9 mouse cellular contexts compared by ENCODE assay signal in genomic region chr11:69575220-69575619, GRCm38 (mm10). TPM values are rescaled to one million over a fixed set of nuclear protein-coding genes. Genes with fewer than 3 reads are reported as not detected.
A peak's percentile ranks its signal among the peaks of the same experiment; 100 is the strongest.
DNase-seq lines count a peak whose midpoint lies in the region; ATAC-seq and TF ChIP-seq lines count a peak whose summit lies in the region.
"Had no signal": no experiment of that assay in that cellular context is flagged by ENCODE, and none has a peak within 500 bp of the region (broad histone marks: within the 10 kb centered on the region; RNA-seq: fewer than 3 reads in every experiment).

No protein-coding gene starts in this region.

- no peak for TF ChIP-seq POLR2A in CH12.LX (IDR thresholded peaks at IDR 0.05; ENCODE audit: low read depth, low read length)

- TF ChIP-seq EP300 in CH12.LX (IDR thresholded peaks at IDR 0.05; ENCODE audit: low read length): no peak

- dilution Hi-C loops in CH12.LX (cut with MboI; ENCODE audit: extremely low pct_ligation_motif_present, extremely low pct_unique_long_range_greater_than_20kb, low sequenced_read_pairs): no loop called here

- CTCF ChIA-PET in Patski (lab: Charles Lee): no interaction called here

- H3K9ac ChIP-seq in kidney, postnatal 0 days (ENCODE audit: low read depth, low read length): no peak overlapping the region
- no peak overlapping the region for H3K9ac ChIP-seq in CH12.LX (ENCODE audit: insufficient read depth, low read depth)

- H3K36me3 ChIP-seq in kidney, postnatal 0 days (ENCODE audit: insufficient read depth, low read length): 0 out of 2 replicates have a peak, but pooled peaks cover 10% of the 10 kb centered on the region
- H3K36me3 ChIP-seq in CH12.LX (replicated peaks in 1 of 2; ENCODE audit: control insufficient read depth in 1 of 2, insufficient read depth in 1 of 2, low read length in 1 of 2): peaks cover 42 to 69% of the 10 kb centered on the region in 2 experiments

- TF ChIP-seq RAD21 in CH12.LX (IDR thresholded peaks at IDR 0.05; ENCODE audit: low read depth, low read length): peak; percentile 54

- H3K27ac ChIP-seq in kidney, postnatal 0 days: no peak overlapping the region
- H3K27ac ChIP-seq in CH12.LX (ENCODE audit: insufficient read depth, low read depth): no peak overlapping the region

- H3K79me2 ChIP-seq in CH12.LX (replicated peaks; ENCODE audit: control insufficient read depth, extremely low read depth, insufficient read depth, poor library complexity, severe bottlenecking): peaks cover 44% of the 10 kb centered on the region

- no peaks in the 10 kb centered on the region for H3K27me3 ChIP-seq in kidney, postnatal 0 days (ENCODE audit: insufficient read depth, low read length)
- H3K27me3 ChIP-seq in CH12.LX (replicated peaks) (no peaks in the 10 kb centered on the region), Patski (no peaks in the 10 kb centered on the region)

- in situ Hi-C loops in CH12.LX (cut with MboI; ENCODE audit: low pct_ligation_motif_present, low pct_unique_long_range_greater_than_20kb, low sequenced_read_pairs): loop anchor here (5.0 kb wide), 1 partner anchor 33 kb away; no protein-coding TSS in a partner anchor
- in situ Hi-C loops in Patski (cut with MboI; ENCODE audit: low pct_unique_long_range_greater_than_20kb): no loop called here

- intact Hi-C loops in left cerebral cortex, postnatal 10 days (cut with DNase I): loop anchor here (5.0 kb wide), 2 partner anchors 33 to 42 kb away; partner anchors contain the start of gene Shbg

- no peak overlapping the region for H3K4me3 ChIP-seq in kidney, postnatal 0 days (replicated peaks; ENCODE audit: low read depth, low read length)
- no peak overlapping the region for H3K4me3 ChIP-seq in CH12.LX (replicated peaks in 1 of 3; ENCODE audit: low read depth in 2 of 3, low read length in 2 of 3, poor library complexity in 1 of 3)
- H3K4me3 ChIP-seq: myocyte had no signal

- H3K9me3 ChIP-seq in kidney, postnatal 0 days (replicated peaks; ENCODE audit: low read length): no peaks in the 10 kb centered on the region
- no peaks in the 10 kb centered on the region for H3K9me3 ChIP-seq in CH12.LX (replicated peaks; ENCODE audit: low read length)

- no peak overlapping the region for H3K4me2 ChIP-seq in kidney, postnatal 0 days (ENCODE audit: low read length)
- H3K4me2 ChIP-seq in CH12.LX (ENCODE audit: insufficient read depth, low read depth, poor library complexity, severe bottlenecking): no peak overlapping the region

- TF ChIP-seq CTCF in kidney, postnatal 0 days (IDR thresholded peaks at IDR 0.05; ENCODE audit: low read depth): peak; percentile 68
- peak; percentile 70 to 76 for TF ChIP-seq CTCF in CH12.LX (conservative IDR thresholded peaks at IDR 0.05 in 1 of 2, IDR thresholded peaks at IDR 0.05 in 1 of 2; ENCODE audit: low read depth in 2 of 2, low read length in 2 of 2)
- TF ChIP-seq CTCF in Patski (IDR thresholded peaks at IDR 0.05): peak; percentile 63

- DNase-seq in kidney, postnatal 0 days (ENCODE audit: low spot score): peak; percentile 63
- no peak for DNase-seq in kidney, adult 9 months
- peak; percentile 70 for DNase-seq in CH12.LX (ENCODE audit: extremely low read depth)
- no peak for DNase-seq in Patski (ENCODE audit: low read depth, low spot score)
- DNase-seq in lung, postnatal 10 days: peak; percentile 45
- no peak for DNase-seq in frontal cortex, postnatal 14 days (ENCODE audit: low spot score in 2 of 2)
- no peak for DNase-seq in adrenal gland, adult (ENCODE audit: inconsistent age in 2 of 2, low spot score in 1 of 2)
- no peak for DNase-seq in left cerebral cortex, postnatal 10 days (ENCODE audit: extremely low spot score in 1 of 2, low spot score in 2 of 2)

- POLR2A ChIA-PET in Patski (lab: Charles Lee): no interaction called here

- WGBS in kidney, postnatal 0 days: 63% methylated on average over 3 of the region's 3 CpGs

- ATAC-seq in kidney, postnatal 0 days (replicated peaks; ENCODE audit: low FRiP score, low read depth): no peak
- no peak for ATAC-seq in Patski

- peaks cover 14% of the 10 kb centered on the region; the same call in 1 of the 2 replicates for H3K4me1 ChIP-seq in kidney, postnatal 0 days (replicated peaks; ENCODE audit: insufficient read depth, low read length)
- H3K4me1 ChIP-seq in CH12.LX (ENCODE audit: control insufficient read depth in 1 of 2, insufficient read depth in 2 of 2): peaks cover 8 to 39% of the 10 kb centered on the region in 2 experiments

TF ChIP-seq in CH12.LX, 34 proteins besides CTCF, POLR2A, EP300 and RAD21:
- TF ChIP-seq MXI1 (IDR thresholded peaks at IDR 0.05; ENCODE audit: low read depth, low read length) (peak; percentile 49; the same call in 1 of the 2 replicates), ZMIZ1 (IDR thresholded peaks at IDR 0.05; ENCODE audit: low read depth, low read length) (no peak), SIN3A (IDR thresholded peaks at IDR 0.05; ENCODE audit: low read length) (no peak; the same call in 1 of the 2 replicates), MYC (IDR thresholded peaks at IDR 0.05; ENCODE audit: low read depth, low read length) (peak; percentile 89), IRF4 (IDR thresholded peaks at IDR 0.05; ENCODE audit: low read depth, low read length) (no peak), NELFE (IDR thresholded peaks at IDR 0.05; ENCODE audit: low read depth, low read length) (no peak), POLR2AphosphoS2 (IDR thresholded peaks at IDR 0.05; ENCODE audit: low read depth, low read length) (no peak), MAX (IDR thresholded peaks at IDR 0.05; ENCODE audit: low read length) (peak; percentile 71), ZNF384 (IDR thresholded peaks at IDR 0.05; ENCODE audit: low read depth, low read length) (no peak), BHLHE40 (IDR thresholded peaks at IDR 0.05; ENCODE audit: low read depth, low read length) (no peak), USF1 (IDR thresholded peaks at IDR 0.05; ENCODE audit: low read depth, low read length) (no peak), SMC3 (IDR thresholded peaks at IDR 0.05; ENCODE audit: low read depth, low read length) (peak; percentile 41), RCOR1 (conservative IDR thresholded peaks at IDR 0.05; ENCODE audit: low read depth, low read length) (no peak), HCFC1 (IDR thresholded peaks at IDR 0.05; ENCODE audit: low read depth, low read length) (no peak), TBP (conservative IDR thresholded peaks at IDR 0.05; ENCODE audit: low read depth, low read length) (no peak)

RNA-seq across cellular contexts. Expression of gene Wrap53, which starts 4.8 kb away (rescaled TPM):
- 17.9 and 19.4 TPM in 2 replicates for polyA plus RNA-seq in kidney, postnatal 0 days (2015; fragmentation: Nextera tagmentation; extraction: Ambion mirVana)
- total RNA-seq in CH12.LX (2012; rRNA removed) (34.2 and 40.8 TPM in 2 replicates), CH12.LX (2014; rRNA removed) (25.4 and 26.4 TPM in 2 replicates)
- polyA plus RNA-seq in CH12.LX (2012; ENCODE audit: insufficient read length, low read depth) (35.3 and 36.0 TPM in 2 replicates), Patski (2021) (11.4 TPM)
- total RNA-seq in left cerebral cortex, postnatal 10 days (2021): 1 to 10 TPM; 6.3 to 7.6 TPM

RNA-seq across cellular contexts. Expression of gene Trp53, which starts 4.9 kb away (rescaled TPM):
- polyA plus RNA-seq in kidney, postnatal 0 days (2015; fragmentation: Nextera tagmentation; extraction: Ambion mirVana): 117 and 121 TPM in 2 replicates
- total RNA-seq in CH12.LX (2012; rRNA removed) (104 and 107 TPM in 2 replicates), CH12.LX (2014; rRNA removed) (15.7 and 24.9 TPM in 2 replicates)
- polyA plus RNA-seq in CH12.LX (2012; ENCODE audit: insufficient read length, low read depth) (309 and 372 TPM in 2 replicates), Patski (2021) (92.8 TPM)
- total RNA-seq in left cerebral cortex, postnatal 10 days (2021): 10 to 100 TPM; 20.5 to 26.1 TPM

RNA-seq across cellular contexts. Expression of gene Efnb3, which starts 15.2 kb away (rescaled TPM):
- 7.7 and 7.8 TPM in 2 replicates for polyA plus RNA-seq in kidney, postnatal 0 days (2015; fragmentation: Nextera tagmentation; extraction: Ambion mirVana)
- total RNA-seq in CH12.LX (2012; rRNA removed): 1.1 and 1.3 TPM in 2 replicates
- 0.56 and 1.0 TPM in 2 replicates for total RNA-seq in CH12.LX (2014; rRNA removed)
- polyA plus RNA-seq in CH12.LX (2012; ENCODE audit: insufficient read length, low read depth): 2.7 and 2.8 TPM in 2 replicates
- 0.27 TPM for polyA plus RNA-seq in Patski (2021)
- 100 to 1,000 TPM; 147 to 154 TPM for total RNA-seq in left cerebral cortex, postnatal 10 days (2021)

RNA-seq across cellular contexts. Expression of gene Dnah2, which starts 26.3 kb away (rescaled TPM):
- polyA plus RNA-seq in kidney, postnatal 0 days (2015; fragmentation: Nextera tagmentation; extraction: Ambion mirVana): 0.32 and 0.52 TPM in 2 replicates
- total RNA-seq in CH12.LX (2012; rRNA removed) (under 0.01 TPM in 1 of 2 replicates, not detected in the other), CH12.LX (2014; rRNA removed) (not detected in 2 replicates)
- polyA plus RNA-seq in CH12.LX (2012; ENCODE audit: insufficient read length, low read depth) (0.03 and 0.04 TPM in 2 replicates), Patski (2021) (1.4 TPM)
- total RNA-seq in left cerebral cortex, postnatal 10 days (2021): 1 to 10 TPM; 4.2 to 5.7 TPM

RNA-seq across cellular contexts. Expression of gene Atp1b2, which starts 30.5 kb away (rescaled TPM):
- polyA plus RNA-seq in kidney, postnatal 0 days (2015; fragmentation: Nextera tagmentation; extraction: Ambion mirVana): 13.7 and 16.3 TPM in 2 replicates
- not detected in 2 replicates for total RNA-seq in CH12.LX (2012; rRNA removed)
- not detected in 2 replicates for total RNA-seq in CH12.LX (2014; rRNA removed)
- polyA plus RNA-seq in CH12.LX (2012; ENCODE audit: insufficient read length, low read depth): 0.09 and 0.11 TPM in 2 replicates
- 0.80 TPM for polyA plus RNA-seq in Patski (2021)
- 100 to 1,000 TPM; 395 to 416 TPM for total RNA-seq in left cerebral cortex, postnatal 10 days (2021)

Comparison
In these comparisons a context has a peak if more than half of its experiments do, and no peak if none do; other contexts are left out.
1. DNase-seq: peak in kidney, postnatal 0 days (single experiment), CH12.LX (single experiment) and lung, postnatal 10 days (single experiment); none in kidney, adult 9 months (single experiment), Patski (single experiment), frontal cortex, postnatal 14 days (0 of 2), adrenal gland, adult (0 of 2) and left cerebral cortex, postnatal 10 days (0 of 2).
2. Peak in every context shown above with its lines, with median percentiles within 50 percentile points of each other: CTCF ChIP-seq.